Mouse (Mus musculus) midbrain, embryonic 14.5 days (tissue): ENCODE measurements at regions not wholly inside any gene's neighbourhood (a gene's known extent, or its start where the extent isn't known, plus 50 kb on each side); places are given as distances from the start of the nearest gene placed in this dataset.

Experiments
- ATAC-seq: fragments of 200-750 bp; cut with Nextera tagmentation; 2 replicates; pipeline ENCODE4 v1.8.0; 2017; ENCODE audit warnings: moderate number of reproducible peaks, moderate library complexity; ENCODE audit not compliant: low FRiP score, low TSS enrichment
- DNase-seq: peaks from one replicate; pipeline ENCODE4 v3.0.0-alpha.2; 2015
- H3K27ac ChIP-seq: fragments of 300-500 bp; sonication (generic); replicated peaks from 2 replicates; pipeline ENCODE4 v1.5.1; 2014; ENCODE audit warnings: mild to moderate bottlenecking, low read depth, low read length, moderate library complexity
- H3K27me3 ChIP-seq: fragments of 300-500 bp; sonication (generic); 2 replicates; pipeline ENCODE4 v1.6.1; 2014; ENCODE audit warnings: low read length, control low read depth, mixed read lengths; ENCODE audit not compliant: control insufficient read depth, insufficient read depth
- H3K36me3 ChIP-seq: fragments of 300-500 bp; sonication (generic); 2 replicates; pipeline ENCODE4 v1.6.1; 2014; ENCODE audit warnings: low read length, control low read depth; ENCODE audit not compliant: control insufficient read depth, insufficient read depth
- H3K4me1 ChIP-seq: fragments of 300-500 bp; sonication (generic); 2 replicates; pipeline ENCODE4 v1.6.1; 2014; ENCODE audit warnings: mild to moderate bottlenecking, antibody characterized with exemption, low read length, control low read depth; ENCODE audit not compliant: control insufficient read depth, insufficient read depth
- H3K4me2 ChIP-seq: fragments of 300-500 bp; sonication (generic); 2 replicates; pipeline ENCODE4 v1.6.1; 2014; ENCODE audit warnings: mild to moderate bottlenecking, low read length, moderate library complexity
- H3K4me3 ChIP-seq: fragments of 300-500 bp; sonication (generic); replicated peaks from 2 replicates; pipeline ENCODE4 v1.5.1; 2014; ENCODE audit warnings: low read depth, low read length
- H3K9ac ChIP-seq: fragments of 300-500 bp; sonication (generic); replicated peaks from 2 replicates; pipeline ENCODE4 v1.6.1; 2014; ENCODE audit warnings: mild to moderate bottlenecking, low read length, moderate library complexity
- H3K9me3 ChIP-seq: fragments of 300-500 bp; sonication (generic); 2 replicates; pipeline ENCODE4 v1.6.1; 2016; ENCODE audit warnings: low read length, control low read depth, mixed read lengths; ENCODE audit not compliant: control insufficient read depth
- WGBS: fragments of 180-500 bp; shearing (Covaris S2); extraction: QIAGEN DNeasy Blood & Tissue Kit; methylation state at CpG from one replicate; pipeline ENCODE4 v1.1.7; 2014; 5-methylcytosine and 5-hydroxymethylcytosine counted together

DNA sequence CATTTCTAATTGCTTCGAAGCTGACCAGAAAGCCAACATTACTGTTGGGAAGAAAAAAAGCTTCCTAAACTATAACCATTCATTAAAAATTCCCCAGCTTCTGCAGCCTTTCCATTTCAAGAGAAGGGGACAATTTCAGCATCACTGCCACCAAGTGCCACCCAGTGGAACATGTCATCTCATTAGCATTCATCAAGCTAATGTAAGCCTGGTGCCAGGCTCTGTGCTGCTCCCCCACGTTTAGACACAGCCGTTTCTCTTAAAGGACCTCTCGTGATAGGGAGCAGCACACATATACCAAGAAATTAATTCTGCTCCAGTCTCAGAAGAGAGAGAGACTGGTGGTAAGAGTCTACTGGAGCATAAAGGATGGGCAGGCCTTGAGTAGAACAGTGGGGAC, 409.1 kb upstream of the Gm10131 start:
- no peak overlapping the region for H3K27ac ChIP-seq
- no peak overlapping the region for H3K4me3 ChIP-seq
- no peaks in the 10 kb centered on the region for H3K36me3 ChIP-seq
- H3K9me3 ChIP-seq, result no peaks in the 10 kb centered on the region
- WGBS, result 61% methylated on average over 4 of the region's 4 CpGs
- H3K27me3 ChIP-seq, result no peaks in the 10 kb centered on the region
- H3K9ac ChIP-seq, result no peak overlapping the region
- DNase-seq, result peak; percentile 22
- no peak for ATAC-seq
- H3K4me2 ChIP-seq, result no peak overlapping the region
- H3K4me1 ChIP-seq, result no peaks in the 10 kb centered on the region

DNA sequence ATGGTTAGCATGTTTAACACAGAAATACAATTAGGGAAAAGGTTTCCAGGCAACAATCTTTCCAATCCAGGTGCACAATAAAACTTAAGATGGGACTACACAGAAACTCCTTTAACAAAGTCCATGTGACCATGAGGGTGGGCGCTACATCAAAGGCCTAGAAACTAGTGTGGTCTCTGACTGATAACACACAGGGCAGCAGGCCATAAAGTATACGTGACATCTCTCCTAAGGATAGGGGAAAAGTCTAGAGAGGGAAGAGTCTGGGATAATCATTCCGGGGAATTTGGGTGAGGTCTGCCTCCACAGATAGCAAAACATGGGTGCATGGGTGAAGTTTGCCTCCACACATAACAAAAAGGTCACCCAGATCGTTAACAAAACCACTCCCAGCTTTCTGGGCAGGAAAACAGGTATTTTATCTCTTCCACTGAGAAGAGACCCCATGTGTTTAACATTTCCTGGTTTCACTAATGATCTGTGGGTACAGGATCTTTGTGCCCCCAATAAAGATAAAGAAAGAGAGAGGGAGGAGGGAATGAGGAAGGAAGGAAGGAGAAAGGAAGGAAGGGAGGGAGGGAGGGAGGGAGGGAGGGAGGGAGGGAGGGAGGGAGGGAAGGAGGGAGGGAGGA, 402.0 kb upstream of the Gm10131 start:
- H3K4me2 ChIP-seq, result no peak overlapping the region
- no peaks in the 10 kb centered on the region for H3K36me3 ChIP-seq
- H3K27me3 ChIP-seq, result no peaks in the 10 kb centered on the region
- no peak overlapping the region for H3K27ac ChIP-seq
- H3K9me3 ChIP-seq, result peaks cover 5% of the 10 kb centered on the region; the same call in 1 of the 2 replicates
- ATAC-seq, result no peak
- no peak overlapping the region for H3K9ac ChIP-seq
- DNase-seq, result no peak
- 83% methylated on average over 4 of the region's 4 CpGs for WGBS
- no peak overlapping the region for H3K4me3 ChIP-seq
- no peaks in the 10 kb centered on the region for H3K4me1 ChIP-seq

GRCm38 (mm10) chr8:34505829-34506555, 394.5 kb upstream of the Gm10131 start:
- DNase-seq, result peak; percentile 23
- no peak overlapping the region for H3K27ac ChIP-seq
- H3K4me1 ChIP-seq, result no peaks in the 10 kb centered on the region
- 75% methylated on average over 15 of the region's 15 CpGs for WGBS
- H3K9ac ChIP-seq, result no peak overlapping the region
- no peak for ATAC-seq
- H3K36me3 ChIP-seq, result no peaks in the 10 kb centered on the region
- H3K4me3 ChIP-seq, result no peak overlapping the region
- H3K9me3 ChIP-seq, result peaks cover 5% of the 10 kb centered on the region; the same call in 1 of the 2 replicates
- no peak overlapping the region for H3K4me2 ChIP-seq
- H3K27me3 ChIP-seq, result no peaks in the 10 kb centered on the region

DNA sequence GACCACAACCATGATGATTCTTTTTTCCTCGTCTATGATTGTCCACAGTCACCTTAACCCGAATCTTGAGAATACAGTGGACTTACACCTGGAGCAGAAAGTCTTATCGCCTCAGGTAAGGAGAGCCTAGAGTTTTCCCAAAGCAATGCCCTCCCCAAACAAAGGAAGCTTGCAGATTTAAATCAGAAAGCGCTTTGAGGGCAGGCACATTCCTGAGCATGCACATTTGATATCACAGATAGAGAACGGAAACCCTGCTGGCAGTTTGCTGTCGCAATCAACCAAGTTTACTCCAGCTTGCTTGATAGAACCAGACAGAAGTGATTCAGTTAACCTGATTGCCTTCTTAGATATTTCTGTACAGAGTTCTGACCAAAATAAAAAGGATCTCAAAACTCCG, 393.6 kb upstream of the Gm10131 start:
- Histone ChIP-seq H3K9me3 (peaks cover 5% of the 10 kb centered on the region; the same call in 1 of the 2 replicates), H3K27me3 (no peaks in the 10 kb centered on the region), H3K4me2 (no peak overlapping the region), H3K4me1 (no peaks in the 10 kb centered on the region), H3K27ac (no peak overlapping the region), H3K4me3 (no peak overlapping the region), H3K9ac (no peak overlapping the region), H3K36me3 (no peaks in the 10 kb centered on the region)
- DNase-seq, result no peak
- ATAC-seq, result no peak
- 86% methylated on average over 7 of the region's 7 CpGs for WGBS

DNA sequence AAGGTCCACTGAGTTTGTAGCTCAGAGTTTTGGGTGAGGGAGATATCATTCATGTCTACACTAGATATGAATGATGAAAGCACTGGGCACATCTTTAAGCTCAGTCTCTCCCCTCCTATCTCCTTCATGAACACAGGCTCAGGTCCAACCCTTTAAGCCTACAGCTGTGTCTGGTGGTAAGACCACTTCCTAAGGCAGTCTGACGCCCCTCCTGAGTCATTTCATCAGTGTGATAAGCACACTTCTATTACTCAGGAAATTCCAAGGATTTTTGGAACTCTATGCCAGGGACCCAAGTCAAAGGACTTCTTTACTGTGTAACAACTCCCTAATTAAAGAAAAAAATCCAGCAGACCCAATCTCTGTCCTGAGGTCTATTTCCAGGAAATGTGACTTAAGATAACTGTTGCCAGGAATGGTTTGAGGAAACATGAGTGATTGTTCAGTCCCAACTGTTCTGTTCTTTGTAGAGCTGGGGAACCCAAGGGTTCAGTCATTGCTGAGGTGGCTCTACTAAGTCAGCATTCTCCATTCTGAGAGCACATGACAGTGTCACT, 391.1 kb upstream of the Gm10131 start:
- DNase-seq, result no peak
- Histone ChIP-seq H3K9me3 (no peaks in the 10 kb centered on the region), H3K4me3 (no peak overlapping the region), H3K4me2 (no peak overlapping the region), H3K4me1 (no peaks in the 10 kb centered on the region), H3K9ac (no peak overlapping the region), H3K36me3 (no peaks in the 10 kb centered on the region), H3K27ac (no peak overlapping the region), H3K27me3 (no peaks in the 10 kb centered on the region)
- 85% methylated on average over 1 of the region's 1 CpGs for WGBS
- no peak for ATAC-seq

GRCm38 (mm10) chr8:34499196-34499595, 387.7 kb upstream of the Gm10131 start:
- no peak overlapping the region for H3K4me3 ChIP-seq
- no peaks in the 10 kb centered on the region for H3K4me1 ChIP-seq
- H3K4me2 ChIP-seq, result no peak overlapping the region
- H3K27me3 ChIP-seq, result no peaks in the 10 kb centered on the region
- H3K36me3 ChIP-seq, result no peaks in the 10 kb centered on the region
- no peaks in the 10 kb centered on the region for H3K9me3 ChIP-seq
- H3K27ac ChIP-seq, result no peak overlapping the region
- ATAC-seq, result no peak
- H3K9ac ChIP-seq, result no peak overlapping the region
- no peak for DNase-seq
- WGBS, result 87% methylated on average over 3 of the region's 3 CpGs

DNA sequence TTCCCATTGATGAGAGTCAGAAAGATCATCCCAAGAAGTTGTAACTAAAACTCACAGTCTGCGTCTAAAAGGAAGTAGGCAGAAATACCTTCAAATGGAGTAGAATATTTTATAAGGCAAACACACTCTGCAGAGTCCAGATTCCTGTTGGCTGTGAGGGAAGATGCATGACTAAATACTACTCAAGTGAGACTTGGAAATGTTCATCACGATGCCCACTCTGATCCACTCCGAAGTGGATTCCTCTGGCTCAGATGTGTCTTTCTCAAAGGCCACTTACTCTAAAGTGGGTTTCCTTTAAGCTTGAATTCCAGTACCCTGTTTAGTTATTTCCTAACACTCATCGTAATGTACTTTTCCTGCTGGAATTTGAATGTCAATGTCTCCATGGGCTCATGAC, 385.2 kb upstream of the Gm10131 start:
- Histone ChIP-seq H3K9me3 (no peaks in the 10 kb centered on the region), H3K27me3 (no peaks in the 10 kb centered on the region), H3K36me3 (no peaks in the 10 kb centered on the region), H3K9ac (no peak overlapping the region), H3K4me3 (no peak overlapping the region), H3K4me1 (0 out of 2 replicates have a peak, but pooled peaks cover 5% of the 10 kb centered on the region), H3K4me2 (no peak overlapping the region), H3K27ac (no peak overlapping the region)
- ATAC-seq, result no peak
- no peak for DNase-seq
- 95% methylated on average over 4 of the region's 4 CpGs for WGBS

DNA sequence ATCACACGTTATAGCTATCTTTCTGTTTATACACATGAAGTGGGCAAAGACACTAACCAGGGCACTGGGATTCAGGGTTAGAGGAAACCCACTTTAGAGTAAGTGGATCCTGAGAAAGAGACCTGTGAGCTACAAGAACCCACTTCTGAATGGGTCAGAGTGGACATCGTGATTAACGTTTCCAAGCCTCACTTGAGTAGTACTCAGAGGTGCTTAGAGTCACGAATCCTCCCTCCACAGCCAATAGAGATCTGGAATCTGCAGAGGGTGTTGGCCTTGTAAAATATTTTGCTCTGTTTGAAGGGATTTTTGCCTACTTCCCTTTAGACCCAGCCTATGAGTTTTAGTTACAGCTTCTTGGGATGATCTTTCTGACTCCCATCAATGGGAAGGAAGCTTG, 384.4 kb upstream of the Gm10131 start:
- Histone ChIP-seq H3K4me3 (no peak overlapping the region), H3K27ac (no peak overlapping the region), H3K9ac (no peak overlapping the region), H3K4me2 (no peak overlapping the region), H3K4me1 (0 out of 2 replicates have a peak, but pooled peaks cover 5% of the 10 kb centered on the region), H3K9me3 (no peaks in the 10 kb centered on the region), H3K36me3 (no peaks in the 10 kb centered on the region), H3K27me3 (no peaks in the 10 kb centered on the region)
- DNase-seq (no peak), ATAC-seq (no peak)
- 90% methylated on average over 4 of the region's 4 CpGs for WGBS
